Mouse (Mus musculus) limb, embryonic 13.5 days (tissue): ENCODE results near the gene Chd2. TPM values are rescaled to one million over a fixed set of nuclear protein-coding genes. Genes with fewer than 3 reads are reported as not detected.
A peak's percentile ranks its signal among the peaks of the same experiment; 100 is the strongest.
"Not testable (repeated sequence)": the region's sequence is repeated elsewhere in the genome, so short reads cannot be mapped to it uniquely, and the experiment has no call there.

Source experiments
- ATAC-seq: fragments of 200-750 bp; cut with Nextera tagmentation; 2 replicates; pipeline ENCODE4 v1.8.0; 2017; ENCODE audit warnings: low read depth, moderate number of reproducible peaks, moderate TSS enrichment; ENCODE audit not compliant: low FRiP score
- H3K27ac ChIP-seq: fragments of 300-500 bp; sonication (generic); 2 replicates; pipeline ENCODE4 v1.5.1; 2015; ENCODE audit warnings: inconsistent platforms, mild to moderate bottlenecking, moderate library complexity
- H3K27me3 ChIP-seq: fragments of 300-500 bp; sonication (generic); 2 replicates; pipeline ENCODE4 v1.6.1; 2015; ENCODE audit warnings: mild to moderate bottlenecking, inconsistent platforms
- H3K36me3 ChIP-seq: fragments of 300-500 bp; sonication (generic); 2 replicates; pipeline ENCODE4 v1.6.1; 2015; ENCODE audit warnings: inconsistent platforms, mild to moderate bottlenecking, moderate library complexity
- H3K4me1 ChIP-seq: fragments of 300-500 bp; sonication (generic); 2 replicates; pipeline ENCODE4 v1.6.1; 2015; ENCODE audit warnings: inconsistent platforms
- H3K4me2 ChIP-seq: fragments of 300-500 bp; sonication (generic); replicated peaks from 2 replicates; pipeline ENCODE4 v1.6.1; 2015; ENCODE audit warnings: inconsistent platforms, mild to moderate bottlenecking, moderate library complexity
- H3K4me3 ChIP-seq: fragments of 300-500 bp; sonication (generic); 2 replicates; pipeline ENCODE4 v1.5.1; 2015; ENCODE audit warnings: moderate library complexity, mild to moderate bottlenecking, inconsistent platforms
- H3K9ac ChIP-seq: fragments of 300-500 bp; sonication (generic); 2 replicates; pipeline ENCODE4 v1.6.1; 2015; ENCODE audit warnings: mild to moderate bottlenecking, inconsistent platforms
- H3K9me3 ChIP-seq: fragments of 300-500 bp; sonication (generic); 2 replicates; pipeline ENCODE4 v1.6.1; 2016; ENCODE audit warnings: inconsistent platforms
- WGBS: fragments of 180-500 bp; shearing (Covaris S2); methylation state at CpG from one replicate; pipeline ENCODE4 v1.1.7; 2015; 5-methylcytosine and 5-hydroxymethylcytosine counted together
- polyA plus RNA-seq: library from polyadenylated mRNA; unstranded; fragments of >200 nt; fragmentation: Nextera tagmentation; extraction: Ambion mirVana; gene quantifications from 2 replicates; pipeline ENCODE4 v1.2.1, GENCODE M21; 2015

Gene Chd2
- polyA plus RNA-seq, 1 experiment from 2014 or later = 66.3 TPM

GRCm38 (mm10) chr7:73579072-73579731 lies 37.6 kb upstream of the Chd2 start:
- no peak overlapping the region for H3K27ac ChIP-seq
- no peak overlapping the region for H3K4me3 ChIP-seq
- no peaks in the 10 kb centered on the region for H3K36me3 ChIP-seq
- no peak overlapping the region for H3K4me2 ChIP-seq
- ATAC-seq = no peak
- no peaks in the 10 kb centered on the region for H3K9me3 ChIP-seq
- no peaks in the 10 kb centered on the region for H3K27me3 ChIP-seq
- H3K9ac ChIP-seq = no peak overlapping the region
- 65% methylated on average over 8 of the region's 8 CpGs for WGBS
- H3K4me1 ChIP-seq = peaks cover 19% of the 10 kb centered on the region

- no peak overlapping the region for H3K4me2 ChIP-seq
- no peak for ATAC-seq
- no peaks in the 10 kb centered on the region for H3K9me3 ChIP-seq
- no peak overlapping the region for H3K9ac ChIP-seq
- H3K27ac ChIP-seq = no peak overlapping the region
- no peaks in the 10 kb centered on the region for H3K36me3 ChIP-seq
- H3K4me1 ChIP-seq = peaks cover 13% of the 10 kb centered on the region
- no peak overlapping the region for H3K4me3 ChIP-seq
- 77% methylated on average over 6 of the region's 6 CpGs for WGBS
- no peaks in the 10 kb centered on the region for H3K27me3 ChIP-seq
Measured at GRCm38 (mm10) chr7:73577888-73578421, 36.3 kb upstream of the Chd2 start.

GRCm38 (mm10) chr7:73576101-73576936 lies 34.7 kb upstream of the Chd2 start:
- H3K27me3 ChIP-seq = no peaks in the 10 kb centered on the region
- WGBS = 63% methylated on average over 16 of the region's 16 CpGs
- 0 out of 2 replicates have a peak, but pooled peaks cover 5% of the 10 kb centered on the region for H3K9me3 ChIP-seq
- H3K4me1 ChIP-seq = peaks cover 9% of the 10 kb centered on the region
- no peak for ATAC-seq
- H3K27ac ChIP-seq = no peak overlapping the region
- H3K9ac ChIP-seq = no peak overlapping the region
- no peak overlapping the region for H3K4me2 ChIP-seq
- H3K36me3 ChIP-seq = no peaks in the 10 kb centered on the region
- no peak overlapping the region for H3K4me3 ChIP-seq

GRCm38 (mm10) chr7:73575257-73575656 lies 33.6 kb upstream of the Chd2 start:
- no peak; the same call in 1 of the 2 replicates for ATAC-seq
- Histone ChIP-seq H3K9ac (no peak overlapping the region), H3K27ac (no peak overlapping the region), H3K4me1 (peaks cover 9% of the 10 kb centered on the region), H3K4me2 (no peak overlapping the region), H3K36me3 (no peaks in the 10 kb centered on the region), H3K27me3 (no peaks in the 10 kb centered on the region), H3K4me3 (no peak overlapping the region), H3K9me3 (0 out of 2 replicates have a peak, but pooled peaks cover 5% of the 10 kb centered on the region)
- WGBS = 47% methylated on average over 8 of the region's 8 CpGs

- H3K4me3 ChIP-seq, H3K4me2 ChIP-seq, H3K9ac ChIP-seq, ATAC-seq, H3K9me3 ChIP-seq, H3K36me3 ChIP-seq, H3K27me3 ChIP-seq, H3K27ac ChIP-seq, H3K4me1 ChIP-seq: not testable (repeated sequence)
- 46% methylated on average over 3 of the region's 3 CpGs for WGBS
Measured at GRCm38 (mm10) chr7:73574673-73575072, 33.0 kb upstream of the Chd2 start.

- Histone ChIP-seq H3K9me3 (0 out of 2 replicates have a peak, but pooled peaks cover 5% of the 10 kb centered on the region), H3K27ac (no peak overlapping the region), H3K4me1 (peaks cover 4% of the 10 kb centered on the region), H3K27me3 (no peaks in the 10 kb centered on the region), H3K36me3 (no peaks in the 10 kb centered on the region), H3K4me2 (no peak overlapping the region), H3K4me3 (no peak overlapping the region), H3K9ac (no peak overlapping the region)
- no peak for ATAC-seq
- 49% methylated on average over 3 of the region's 3 CpGs for WGBS
Measured at GRCm38 (mm10) chr7:73572571-73572970, 30.9 kb upstream of the Chd2 start.

GRCm38 (mm10) chr7:73568801-73569403 lies 27.3 kb upstream of the Chd2 start:
- Histone ChIP-seq H3K27me3 (no peaks in the 10 kb centered on the region), H3K27ac (no peak overlapping the region), H3K4me2 (no peak overlapping the region), H3K4me1 (peaks cover under 1% of the 10 kb centered on the region; the same call in 1 of the 2 replicates), H3K4me3 (no peak overlapping the region), H3K9me3 (0 out of 2 replicates have a peak, but pooled peaks cover 5% of the 10 kb centered on the region), H3K9ac (no peak overlapping the region), H3K36me3 (no peaks in the 10 kb centered on the region)
- 84% methylated on average over 3 of the region's 3 CpGs for WGBS
- ATAC-seq = no peak

GRCm38 (mm10) chr7:73567754-73568161 lies 26.1 kb upstream of the Chd2 start:
- H3K27ac ChIP-seq = no peak overlapping the region
- no peak overlapping the region for H3K4me2 ChIP-seq
- H3K4me1 ChIP-seq = no peaks in the 10 kb centered on the region
- 0 out of 2 replicates have a peak, but pooled peaks cover 5% of the 10 kb centered on the region for H3K9me3 ChIP-seq
- no peaks in the 10 kb centered on the region for H3K36me3 ChIP-seq
- ATAC-seq = no peak
- no peak overlapping the region for H3K4me3 ChIP-seq
- H3K9ac ChIP-seq = no peak overlapping the region
- H3K27me3 ChIP-seq = no peaks in the 10 kb centered on the region
- 58% methylated on average over 4 of the region's 4 CpGs for WGBS

GRCm38 (mm10) chr7:73564131-73564530 lies 22.5 kb upstream of the Chd2 start:
- no peak for ATAC-seq
- H3K36me3 ChIP-seq = no peaks in the 10 kb centered on the region
- H3K27ac ChIP-seq = no peak overlapping the region
- H3K27me3 ChIP-seq = no peaks in the 10 kb centered on the region
- no peak overlapping the region for H3K4me2 ChIP-seq
- WGBS = 82% methylated on average over 6 of the region's 6 CpGs
- H3K4me3 ChIP-seq = no peak overlapping the region
- no peak overlapping the region for H3K9ac ChIP-seq
- H3K9me3 ChIP-seq = no peaks in the 10 kb centered on the region
- H3K4me1 ChIP-seq = peaks cover 10% of the 10 kb centered on the region

GRCm38 (mm10) chr7:73561492-73562055 lies 19.9 kb upstream of the Chd2 start:
- no peak overlapping the region for H3K4me3 ChIP-seq
- H3K9me3 ChIP-seq = no peaks in the 10 kb centered on the region
- no peaks in the 10 kb centered on the region for H3K27me3 ChIP-seq
- WGBS = 30% methylated on average over 10 of the region's 10 CpGs
- no peak for ATAC-seq
- no peaks in the 10 kb centered on the region for H3K36me3 ChIP-seq
- no peak overlapping the region for H3K4me2 ChIP-seq
- no peak overlapping the region for H3K9ac ChIP-seq
- no peak overlapping the region for H3K27ac ChIP-seq
- peaks cover 10% of the 10 kb centered on the region for H3K4me1 ChIP-seq

- no peaks in the 10 kb centered on the region for H3K36me3 ChIP-seq
- 96% methylated on average over 6 of the region's 6 CpGs for WGBS
- no peak overlapping the region for H3K4me2 ChIP-seq
- H3K9ac ChIP-seq = no peak overlapping the region
- H3K9me3 ChIP-seq = no peaks in the 10 kb centered on the region
- H3K27me3 ChIP-seq = no peaks in the 10 kb centered on the region
- ATAC-seq = no peak
- no peak overlapping the region for H3K27ac ChIP-seq
- H3K4me3 ChIP-seq = no peak overlapping the region
- peaks cover 10% of the 10 kb centered on the region for H3K4me1 ChIP-seq
Measured at GRCm38 (mm10) chr7:73560811-73561210, 19.2 kb upstream of the Chd2 start.

GRCm38 (mm10) chr7:73559853-73560190 lies 18.2 kb upstream of the Chd2 start:
- Histone ChIP-seq H3K4me3 (peak overlapping the region; percentile 100), H3K9ac (peak overlapping the region; percentile 80)
- 81% methylated on average over 6 of the region's 6 CpGs for WGBS

More at GRCm38 (mm10) chr7:73559853-73560190, 18.2 kb upstream of the Chd2 start:
- ATAC-seq = no peak
- Histone ChIP-seq H3K9me3 (no peaks in the 10 kb centered on the region), H3K36me3 (no peaks in the 10 kb centered on the region), H3K4me1 (peaks cover 10% of the 10 kb centered on the region), H3K4me2 (peak overlapping the region; percentile 68), H3K27me3 (no peaks in the 10 kb centered on the region), H3K27ac (peak overlapping the region; percentile 98)
